Mouse (Mus musculus): ENCODE measurements around the gene Ppfibp1. TPM values are rescaled to one million over a fixed set of nuclear protein-coding genes. Genes with fewer than 3 reads are reported as not detected.

Gene Ppfibp1
- total and polyA plus RNA-seq, 3 experiments = 23.4 to 28.2 (median 28.2) TPM

DNA sequence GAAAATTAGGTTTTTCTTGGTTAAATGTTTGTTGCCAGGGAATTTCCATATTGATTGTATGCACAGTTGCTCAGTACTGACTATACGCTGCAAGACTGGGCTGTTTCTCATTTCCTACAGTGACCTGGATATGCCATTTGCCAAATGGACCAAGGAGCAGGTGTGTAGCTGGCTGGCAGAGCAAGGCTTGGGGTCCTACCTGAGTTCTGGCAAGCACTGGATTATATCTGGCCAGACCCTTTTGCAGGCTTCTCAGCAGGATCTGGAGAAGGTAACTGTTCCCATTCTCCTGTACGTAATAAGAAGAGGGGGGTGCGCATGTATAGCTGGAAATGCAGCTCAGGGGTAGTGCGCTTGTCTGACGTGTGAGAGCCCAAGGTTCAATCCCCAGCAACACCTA lies 132.9 kb downstream of the Ppfibp1 start:
- Histone ChIP-seq H3K27me3 (replicated peaks) (no peaks in the 10 kb centered on the region), H3K4me1 (ENCODE audit: control insufficient read depth in 1 of 2, insufficient read depth in 2 of 2) (peaks cover 2 to 18% of the 10 kb centered on the region in 2 experiments; a peak in 2 of 4 replicates), H3K4me2 (ENCODE audit: insufficient read depth, low read depth, poor library complexity, severe bottlenecking) (no peak overlapping the region), H3K27ac (ENCODE audit: insufficient read depth, low read depth) (no peak overlapping the region), H3K4me3 (replicated peaks in 1 of 3; ENCODE audit: low read depth in 2 of 3, low read length in 2 of 3, poor library complexity in 1 of 3) (no peak overlapping the region), H3K9me3 (replicated peaks; ENCODE audit: low read length) (no peaks in the 10 kb centered on the region), H3K36me3 (replicated peaks in 1 of 2; ENCODE audit: control insufficient read depth in 1 of 2, insufficient read depth in 1 of 2, low read length in 1 of 2) (peaks cover 37 to 70% of the 10 kb centered on the region in 2 experiments), H3K79me2 (replicated peaks; ENCODE audit: control insufficient read depth, extremely low read depth, insufficient read depth, poor library complexity, severe bottlenecking) (no peaks in the 10 kb centered on the region), H3K9ac (ENCODE audit: insufficient read depth, low read depth) (no peak overlapping the region)
- in situ Hi-C loops (cut with MboI; ENCODE audit: low pct_ligation_motif_present, low pct_unique_long_range_greater_than_20kb, low sequenced_read_pairs) (no loop called here), dilution Hi-C loops (cut with MboI; ENCODE audit: extremely low pct_ligation_motif_present, extremely low pct_unique_long_range_greater_than_20kb, low sequenced_read_pairs) (no loop called here)
- TF ChIP-seq TBP (conservative IDR thresholded peaks at IDR 0.05; ENCODE audit: low read depth, low read length) (no peak), ZNF384 (IDR thresholded peaks at IDR 0.05; ENCODE audit: low read depth, low read length) (no peak), MYC (IDR thresholded peaks at IDR 0.05; ENCODE audit: low read depth, low read length) (no peak), SIN3A (IDR thresholded peaks at IDR 0.05; ENCODE audit: low read length) (no peak), GABPA (IDR thresholded peaks at IDR 0.05; ENCODE audit: insufficient replicate concordance, low read depth, low read length) (no peak), RAD21 (IDR thresholded peaks at IDR 0.05; ENCODE audit: low read depth, low read length) (no peak), MAFK (IDR thresholded peaks at IDR 0.05; ENCODE audit: insufficient replicate concordance, low read length) (no peak), SMC3 (IDR thresholded peaks at IDR 0.05; ENCODE audit: low read depth, low read length) (no peak)
- DNase-seq (ENCODE audit: extremely low read depth) = no peak

DNA sequence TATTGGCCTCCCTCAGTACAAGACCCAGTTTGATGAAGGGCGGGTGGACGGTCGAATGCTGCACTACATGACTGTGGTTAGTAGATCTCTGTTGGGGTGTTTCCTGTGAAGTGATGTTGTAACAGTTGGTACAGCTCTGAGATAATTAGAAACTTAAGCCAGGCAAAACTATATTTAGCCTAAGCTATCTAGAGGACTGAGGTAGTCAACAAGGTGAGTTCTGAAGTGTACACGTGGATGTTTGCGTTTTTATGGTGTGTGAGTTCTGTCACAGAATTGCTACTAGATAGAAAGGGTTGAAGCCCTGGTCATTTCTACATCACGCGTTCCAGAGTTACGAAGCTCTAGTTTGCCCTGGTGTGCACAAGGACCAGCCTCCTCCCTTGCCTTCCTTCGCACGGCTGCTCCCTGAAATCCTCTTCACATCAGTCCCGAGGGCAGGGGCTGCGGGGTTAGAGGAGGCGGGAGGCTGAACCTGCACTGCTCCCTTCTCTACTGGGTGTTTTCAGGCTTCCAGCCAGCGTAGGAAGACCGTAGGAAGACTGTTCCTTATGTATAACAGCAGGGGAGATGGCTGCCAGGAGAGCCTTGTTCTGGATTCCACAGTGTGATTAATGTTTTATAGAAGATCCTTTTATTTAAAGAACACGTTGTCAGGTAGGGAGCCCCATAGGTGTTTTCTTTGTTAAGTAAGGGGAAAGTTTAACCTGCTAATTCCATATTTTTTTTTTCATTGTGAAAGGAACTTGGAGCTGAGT lies 134.3 kb downstream of the Ppfibp1 start:
- TF ChIP-seq GABPA (IDR thresholded peaks at IDR 0.05; ENCODE audit: insufficient replicate concordance, low read depth, low read length) = no peak
- TF ChIP-seq USF2 (conservative IDR thresholded peaks at IDR 0.05; ENCODE audit: low read depth, low read length) = no peak
- peaks cover 43 to 74% of the 10 kb centered on the region in 2 experiments for H3K36me3 ChIP-seq (replicated peaks in 1 of 2; ENCODE audit: control insufficient read depth in 1 of 2, insufficient read depth in 1 of 2, low read length in 1 of 2)
- no peak overlapping the region for H3K4me3 ChIP-seq (replicated peaks in 1 of 3; ENCODE audit: low read depth in 2 of 3, low read length in 2 of 3, poor library complexity in 1 of 3)
- no peak overlapping the region for H3K27ac ChIP-seq (ENCODE audit: insufficient read depth, low read depth)
- no peak overlapping the region for H3K4me2 ChIP-seq (ENCODE audit: insufficient read depth, low read depth, poor library complexity, severe bottlenecking)
- no peaks in the 10 kb centered on the region for H3K27me3 ChIP-seq (replicated peaks)
- no peak for DNase-seq (ENCODE audit: extremely low read depth)
- dilution Hi-C loops (cut with MboI; ENCODE audit: extremely low pct_ligation_motif_present, extremely low pct_unique_long_range_greater_than_20kb, low sequenced_read_pairs) (no loop called here), in situ Hi-C loops (cut with MboI; ENCODE audit: low pct_ligation_motif_present, low pct_unique_long_range_greater_than_20kb, low sequenced_read_pairs) (no loop called here)
- H3K9ac ChIP-seq (ENCODE audit: insufficient read depth, low read depth) = no peak overlapping the region
- peaks cover 2 to 12% of the 10 kb centered on the region in 2 experiments; a peak in 2 of 4 replicates for H3K4me1 ChIP-seq (ENCODE audit: control insufficient read depth in 1 of 2, insufficient read depth in 2 of 2)
- H3K9me3 ChIP-seq (replicated peaks; ENCODE audit: low read length) = no peaks in the 10 kb centered on the region
- H3K79me2 ChIP-seq (replicated peaks; ENCODE audit: control insufficient read depth, extremely low read depth, insufficient read depth, poor library complexity, severe bottlenecking) = no peaks in the 10 kb centered on the region

DNA sequence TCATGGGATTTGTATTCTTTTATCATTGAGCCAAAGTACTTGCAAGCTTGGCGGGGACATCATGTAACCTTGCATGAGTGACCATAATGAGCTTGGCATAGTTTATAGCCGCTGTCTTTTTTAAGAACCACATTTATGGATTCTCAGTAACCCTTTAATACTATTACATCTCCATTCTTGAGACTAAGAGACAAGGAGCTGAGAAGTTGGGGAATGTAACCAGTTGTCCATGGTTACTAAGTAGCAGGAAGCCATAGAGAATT lies 134.8 kb downstream of the Ppfibp1 start:
- Histone ChIP-seq H3K27me3 (replicated peaks) (no peaks in the 10 kb centered on the region), H3K36me3 (replicated peaks in 1 of 2; ENCODE audit: control insufficient read depth in 1 of 2, insufficient read depth in 1 of 2, low read length in 1 of 2) (peaks cover 47 to 77% of the 10 kb centered on the region in 2 experiments), H3K4me2 (ENCODE audit: insufficient read depth, low read depth, poor library complexity, severe bottlenecking) (no peak overlapping the region), H3K79me2 (replicated peaks; ENCODE audit: control insufficient read depth, extremely low read depth, insufficient read depth, poor library complexity, severe bottlenecking) (no peaks in the 10 kb centered on the region), H3K9me3 (replicated peaks; ENCODE audit: low read length) (no peaks in the 10 kb centered on the region), H3K4me3 (replicated peaks in 1 of 3; ENCODE audit: low read depth in 2 of 3, low read length in 2 of 3, poor library complexity in 1 of 3) (no peak overlapping the region), H3K4me1 (ENCODE audit: control insufficient read depth in 1 of 2, insufficient read depth in 2 of 2) (peaks cover 2 to 7% of the 10 kb centered on the region in 2 experiments; a peak in 1 of 4 replicates), H3K9ac (ENCODE audit: insufficient read depth, low read depth) (no peak overlapping the region), H3K27ac (ENCODE audit: insufficient read depth, low read depth) (no peak overlapping the region)
- in situ Hi-C loops (cut with MboI; ENCODE audit: low pct_ligation_motif_present, low pct_unique_long_range_greater_than_20kb, low sequenced_read_pairs) = no loop called here
- no peak for TF ChIP-seq UBTF (IDR thresholded peaks at IDR 0.05; ENCODE audit: low read depth, low read length)
- no peak for TF ChIP-seq MAX (IDR thresholded peaks at IDR 0.05; ENCODE audit: low read length)
- TF ChIP-seq RAD21 (IDR thresholded peaks at IDR 0.05; ENCODE audit: low read depth, low read length) = no peak
- TF ChIP-seq SIN3A (IDR thresholded peaks at IDR 0.05; ENCODE audit: low read length) = no peak
- TF ChIP-seq NELFE (IDR thresholded peaks at IDR 0.05; ENCODE audit: low read depth, low read length) = no peak
- TF ChIP-seq NRF1 (IDR thresholded peaks at IDR 0.05; ENCODE audit: low read depth, low read length) = no peak
- no peak for TF ChIP-seq RCOR1 (conservative IDR thresholded peaks at IDR 0.05; ENCODE audit: low read depth, low read length)
- TF ChIP-seq EP300 (IDR thresholded peaks at IDR 0.05; ENCODE audit: low read length) = no peak
- TF ChIP-seq CHD2 (IDR thresholded peaks at IDR 0.05; ENCODE audit: low read length) = no peak
- TF ChIP-seq ELF1 (IDR thresholded peaks at IDR 0.05; ENCODE audit: low read depth, low read length) = no peak
- TF ChIP-seq KAT2A (IDR thresholded peaks at IDR 0.05; ENCODE audit: insufficient replicate concordance, low read length) = no peak
- TF ChIP-seq ETS1 (conservative IDR thresholded peaks at IDR 0.05; ENCODE audit: low read depth, low read length) = no peak
- TF ChIP-seq POLR2A (IDR thresholded peaks at IDR 0.05; ENCODE audit: low read depth, low read length) = no peak
- DNase-seq (ENCODE audit: extremely low read depth) = no peak
- dilution Hi-C loops (cut with MboI; ENCODE audit: extremely low pct_ligation_motif_present, extremely low pct_unique_long_range_greater_than_20kb, low sequenced_read_pairs) = no loop called here
